Mouse (Mus musculus): Measurements from ENCODE around the gene Pld4. TPM values are rescaled to one million over a fixed set of nuclear protein-coding genes. Genes with fewer than 3 reads are reported as not detected.

Pld4 gene
- polyA plus RNA-seq (2016; fragmentation: Nextera tagmentation; extraction: Ambion mirVana) = 3.6 and 3.9 TPM in 2 replicates

GRCm38 (mm10) chr12:112760154-112760926 is at the start of gene Pld4:
Gene Pld4, plus strand, starts transcription at chr12:112760655.
- no peak within 1 kb of the TSS for H3K9ac ChIP-seq
- no peak within 1 kb of the TSS for H3K27ac ChIP-seq
- H3K36me3 ChIP-seq (replicated peaks) = no peaks in the 10 kb centered on the region
- no peaks in the 10 kb centered on the region for H3K9me3 ChIP-seq
- H3K4me3 ChIP-seq (replicated peaks) = no peak within 1 kb of the TSS
- ATAC-seq (ENCODE audit: low FRiP score) = no peak
- H3K4me2 ChIP-seq = no peak within 1 kb of the TSS
- no peaks in the 10 kb centered on the region for H3K27me3 ChIP-seq
- 0 out of 2 replicates have a peak, but pooled peaks cover 3% of the 10 kb centered on the region for H3K4me1 ChIP-seq
- 48% methylated on average over 4 of the region's 4 CpGs for WGBS

GRCm38 (mm10) chr12:112713984-112714383 is 46.5 kb upstream of the Pld4 start:
- no peak overlapping the region for H3K27ac ChIP-seq
- ATAC-seq (ENCODE audit: low FRiP score) = no peak
- 64% methylated on average over 3 of the region's 3 CpGs for WGBS
- H3K4me3 ChIP-seq (replicated peaks) = no peak overlapping the region
- H3K9me3 ChIP-seq = no peaks in the 10 kb centered on the region
- no peaks in the 10 kb centered on the region for H3K4me1 ChIP-seq
- no peak overlapping the region for H3K9ac ChIP-seq
- no peak overlapping the region for H3K4me2 ChIP-seq
- peaks cover 7% of the 10 kb centered on the region for H3K27me3 ChIP-seq
- H3K36me3 ChIP-seq (replicated peaks) = no peaks in the 10 kb centered on the region

GRCm38 (mm10) chr12:112717140-112717539 is 43.3 kb upstream of the Pld4 start:
- WGBS = 29% methylated on average over 7 of the region's 7 CpGs
- no peak overlapping the region for H3K4me3 ChIP-seq (replicated peaks)
- no peaks in the 10 kb centered on the region for H3K9me3 ChIP-seq
- H3K9ac ChIP-seq = no peak overlapping the region
- no peak overlapping the region for H3K27ac ChIP-seq
- peaks cover 9% of the 10 kb centered on the region for H3K4me1 ChIP-seq
- no peak for ATAC-seq (ENCODE audit: low FRiP score)
- no peak overlapping the region for H3K4me2 ChIP-seq
- H3K36me3 ChIP-seq (replicated peaks) = no peaks in the 10 kb centered on the region
- peaks cover 27% of the 10 kb centered on the region for H3K27me3 ChIP-seq

DNA sequence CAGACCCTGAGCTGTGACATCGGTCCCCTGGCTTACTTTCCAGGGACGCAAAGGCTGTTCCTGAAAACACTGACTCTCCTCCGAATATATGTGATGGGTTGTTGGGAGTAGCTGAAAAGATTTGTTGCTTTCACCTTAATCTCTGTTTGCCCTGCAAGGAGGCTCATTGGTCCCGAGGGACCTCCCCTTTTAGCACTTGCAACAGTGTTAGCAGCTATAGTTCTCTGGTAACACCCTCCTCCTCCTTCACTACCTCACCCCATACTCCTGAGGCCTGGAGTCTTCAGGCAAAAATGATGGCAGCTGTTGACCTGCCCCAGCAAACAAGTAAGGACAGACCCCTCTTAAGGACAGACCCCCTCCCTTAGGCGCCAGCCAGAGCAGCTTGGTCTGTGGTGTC is 41.5 kb upstream of the Pld4 start:
- ATAC-seq (ENCODE audit: low FRiP score) = no peak
- WGBS = 79% methylated on average over 5 of the region's 5 CpGs
- no peaks in the 10 kb centered on the region for H3K9me3 ChIP-seq
- H3K4me3 ChIP-seq (replicated peaks) = no peak overlapping the region
- peaks cover 37% of the 10 kb centered on the region for H3K27me3 ChIP-seq
- no peak overlapping the region for H3K4me2 ChIP-seq
- no peaks in the 10 kb centered on the region for H3K36me3 ChIP-seq (replicated peaks)
- H3K4me1 ChIP-seq = peaks cover 24% of the 10 kb centered on the region
- no peak overlapping the region for H3K9ac ChIP-seq
- H3K27ac ChIP-seq = no peak overlapping the region

DNA sequence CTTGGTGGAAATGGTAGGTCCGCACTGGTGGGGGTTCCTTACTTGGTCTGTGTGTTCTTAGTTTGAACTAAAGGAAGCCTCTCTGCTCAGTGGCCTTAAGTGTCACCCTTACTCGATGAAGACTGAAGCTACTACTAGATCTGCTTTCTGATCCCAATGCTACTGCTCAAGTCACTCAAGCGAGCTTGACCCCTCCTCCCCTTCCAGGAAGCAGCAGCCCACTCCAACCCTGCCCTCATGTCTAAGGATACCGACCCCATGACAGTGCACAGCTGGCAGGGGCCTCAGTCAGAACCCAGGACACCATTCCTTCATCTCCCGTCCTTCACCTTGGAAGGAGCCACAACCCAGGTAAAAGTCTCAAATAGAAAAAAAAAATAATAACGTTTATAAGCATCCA is 40.2 kb upstream of the Pld4 start, which contains the start of gene Cep170b:
Cep170b (plus strand) TSS at position 240 of the 400 bp plus-strand sequence.
- no peak for ATAC-seq (ENCODE audit: low FRiP score)
- no peak within 1 kb of the TSS for H3K27ac ChIP-seq
- WGBS = 74% methylated on average over 6 of the region's 6 CpGs

DNA sequence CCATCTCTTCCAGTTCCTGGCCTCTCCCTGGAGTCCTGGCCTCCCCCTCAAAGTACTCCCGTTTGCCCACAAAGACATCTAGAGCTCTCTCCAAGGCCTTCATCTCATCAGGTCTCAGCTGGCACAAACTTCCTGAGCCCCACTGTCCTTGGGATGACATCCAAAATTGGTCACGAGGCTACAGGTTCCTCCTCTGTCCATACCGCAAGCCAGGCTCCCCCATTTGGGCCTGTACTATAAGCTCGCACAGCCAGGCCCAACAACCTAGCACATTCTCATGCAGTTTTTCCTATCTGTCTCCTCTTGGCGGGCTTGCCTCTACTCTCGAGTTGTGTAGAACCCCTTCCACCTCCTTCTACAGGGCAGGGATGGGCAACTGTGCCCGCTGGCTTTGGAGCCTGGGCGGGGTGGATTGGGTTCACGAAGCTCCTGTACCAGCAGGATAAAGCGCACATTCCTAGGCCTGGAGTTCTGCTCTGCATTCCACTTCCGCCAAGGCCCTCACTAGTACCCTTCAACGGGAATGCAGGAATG is 39.5 kb upstream of the Pld4 start:
- H3K27me3 ChIP-seq = peaks cover 37% of the 10 kb centered on the region
- no peaks in the 10 kb centered on the region for H3K9me3 ChIP-seq
- H3K36me3 ChIP-seq (replicated peaks) = no peaks in the 10 kb centered on the region
- no peak overlapping the region for H3K9ac ChIP-seq
- H3K27ac ChIP-seq = no peak overlapping the region
- no peak for ATAC-seq (ENCODE audit: low FRiP score)
- H3K4me3 ChIP-seq (replicated peaks) = peak overlapping the region; percentile 91; the same call in 1 of the 2 replicates
- H3K4me1 ChIP-seq = peaks cover 24% of the 10 kb centered on the region
- WGBS = 35% methylated on average over 12 of the region's 12 CpGs
- peak overlapping the region; percentile 99 for H3K4me2 ChIP-seq

More for the DNA sequence above, 40.2 kb upstream of the Pld4 start, which contains the start of gene Cep170b:
- H3K4me2 ChIP-seq = peak within 1 kb of the TSS; percentile 99
- H3K36me3 ChIP-seq (replicated peaks) = no peaks in the 10 kb centered on the region
- no peak within 1 kb of the TSS for H3K9ac ChIP-seq
- H3K4me3 ChIP-seq (replicated peaks) = peak within 1 kb of the TSS; percentile 91; the same call in 1 of the 2 replicates
- no peaks in the 10 kb centered on the region for H3K9me3 ChIP-seq
- peaks cover 37% of the 10 kb centered on the region for H3K27me3 ChIP-seq
- H3K4me1 ChIP-seq = peaks cover 24% of the 10 kb centered on the region

GRCm38 (mm10) chr12:112721424-112722239 is 38.8 kb upstream of the Pld4 start:
- WGBS = under 1% methylated on average over 67 of the region's 69 CpGs
- Histone ChIP-seq H3K4me1 (peaks cover 24% of the 10 kb centered on the region), H3K27me3 (peaks cover 37% of the 10 kb centered on the region), H3K9ac (peak overlapping the region; percentile 88), H3K36me3 (replicated peaks) (no peaks in the 10 kb centered on the region), H3K4me3 (replicated peaks) (peak overlapping the region; percentile 91), H3K4me2 (peak overlapping the region; percentile 99), H3K9me3 (no peaks in the 10 kb centered on the region), H3K27ac (peak overlapping the region; percentile 36; the same call in 1 of the 2 replicates)
- peak; percentile 69 for ATAC-seq (ENCODE audit: low FRiP score)

- Histone ChIP-seq H3K4me2 (peak overlapping the region; percentile 99), H3K4me1 (peaks cover 24% of the 10 kb centered on the region), H3K27me3 (peaks cover 37% of the 10 kb centered on the region), H3K36me3 (replicated peaks) (no peaks in the 10 kb centered on the region), H3K4me3 (replicated peaks) (peak overlapping the region; percentile 91), H3K9me3 (no peaks in the 10 kb centered on the region), H3K9ac (peak overlapping the region; percentile 88), H3K27ac (peak overlapping the region; percentile 36; the same call in 1 of the 2 replicates)
- peak; percentile 67 for ATAC-seq (ENCODE audit: low FRiP score)
- whole genome bisulfite sequencing = under 1% methylated on average over 58 of the region's 75 CpGs
Observed at GRCm38 (mm10) chr12:112722240-112723027, 38.0 kb upstream of the Pld4 start.

GRCm38 (mm10) chr12:112723028-112723330 is 37.5 kb upstream of the Pld4 start:
- WGBS = 12% methylated on average over 5 of the region's 5 CpGs
- Histone ChIP-seq H3K27me3 (peaks cover 37% of the 10 kb centered on the region), H3K36me3 (replicated peaks) (no peaks in the 10 kb centered on the region), H3K4me3 (replicated peaks) (peak overlapping the region; percentile 91), H3K4me1 (peaks cover 28% of the 10 kb centered on the region), H3K9me3 (no peaks in the 10 kb centered on the region), H3K4me2 (peak overlapping the region; percentile 99), H3K27ac (no peak overlapping the region), H3K9ac (peak overlapping the region; percentile 88)
- no peak for ATAC-seq (ENCODE audit: low FRiP score)

DNA sequence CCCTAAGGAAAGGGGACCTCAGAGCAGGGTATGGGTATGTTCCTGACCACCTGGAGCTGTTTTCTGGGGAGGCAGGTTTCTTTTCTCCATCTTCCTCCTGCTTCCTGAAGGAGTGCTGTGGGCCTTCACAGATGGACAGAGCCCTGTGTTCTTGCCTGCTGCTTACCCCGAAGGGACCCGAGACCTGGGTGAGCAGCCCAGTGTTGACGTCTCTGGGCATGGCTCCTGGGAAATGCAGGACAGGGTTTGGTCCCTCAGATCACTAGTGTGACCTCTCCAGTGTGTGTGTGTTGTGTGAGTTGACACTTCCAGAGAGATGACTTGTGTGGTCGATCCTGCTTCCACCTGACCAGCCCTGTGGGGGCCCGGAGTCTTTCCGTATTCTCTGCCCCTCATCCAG is 37.0 kb upstream of the Pld4 start:
- no peak overlapping the region for H3K27ac ChIP-seq
- no peaks in the 10 kb centered on the region for H3K9me3 ChIP-seq
- H3K36me3 ChIP-seq (replicated peaks) = no peaks in the 10 kb centered on the region
- H3K27me3 ChIP-seq = peaks cover 37% of the 10 kb centered on the region
- H3K9ac ChIP-seq = no peak overlapping the region
- peak overlapping the region; percentile 91; the same call in 1 of the 2 replicates for H3K4me3 ChIP-seq (replicated peaks)
- 86% methylated on average over 6 of the region's 6 CpGs for WGBS
- H3K4me2 ChIP-seq = peak overlapping the region; percentile 99
- H3K4me1 ChIP-seq = peaks cover 28% of the 10 kb centered on the region
- no peak for ATAC-seq (ENCODE audit: low FRiP score)

DNA sequence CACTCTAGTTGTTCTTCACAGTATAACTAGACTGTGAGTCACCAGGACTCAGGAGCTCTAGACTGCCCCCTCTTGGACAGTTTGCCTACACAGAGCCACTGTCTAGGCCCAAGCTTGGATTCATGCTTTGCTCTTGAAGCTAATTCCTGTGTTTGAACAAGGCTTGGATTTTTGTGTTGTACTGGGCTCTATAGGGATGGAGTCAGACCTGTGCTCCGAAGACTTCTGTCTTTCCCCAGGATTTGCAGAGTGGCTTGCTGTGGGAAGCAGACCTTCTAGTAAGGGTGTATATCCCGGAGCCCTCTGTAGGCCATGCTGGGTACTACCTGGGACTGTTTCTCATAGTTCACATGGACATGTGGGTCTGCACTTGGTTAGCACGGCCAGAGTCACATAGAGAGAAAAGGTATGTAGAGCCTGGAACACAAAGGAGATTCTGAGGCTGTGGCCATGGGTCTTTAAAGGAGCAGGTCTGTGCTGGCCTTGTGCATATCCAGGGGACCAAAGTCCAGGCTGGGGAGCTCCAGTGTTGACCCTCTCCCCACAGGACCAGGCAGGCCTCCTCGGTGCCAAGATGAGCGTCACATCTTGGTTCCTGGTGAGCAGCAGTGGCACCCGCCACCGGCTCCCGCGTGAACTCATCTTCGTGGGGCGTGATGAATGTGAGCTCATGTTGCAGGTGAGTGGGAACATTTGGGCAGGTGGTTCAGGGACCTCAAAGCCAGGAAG is 36.2 kb upstream of the Pld4 start:
- H3K36me3 ChIP-seq (replicated peaks) = no peaks in the 10 kb centered on the region
- peaks cover 37% of the 10 kb centered on the region for H3K27me3 ChIP-seq
- H3K9me3 ChIP-seq = no peaks in the 10 kb centered on the region
- no peak overlapping the region for H3K27ac ChIP-seq
- H3K4me3 ChIP-seq (replicated peaks) = no peak overlapping the region
- WGBS = 78% methylated on average over 11 of the region's 11 CpGs
- peak; percentile 40; the same call in 1 of the 2 replicates for ATAC-seq (ENCODE audit: low FRiP score)
- H3K4me1 ChIP-seq = peaks cover 28% of the 10 kb centered on the region
- H3K9ac ChIP-seq = no peak overlapping the region
- no peak overlapping the region for H3K4me2 ChIP-seq
